Mouse (Mus musculus): Measurements from ENCODE around the gene Dtd2.

GRCm38 (mm10) chr12:52014044-52014443 is 7.7 kb upstream of the Dtd2 start:
- no peak for TF ChIP-seq CTCF (IDR thresholded peaks at IDR 0.05; ENCODE audit: extremely low read depth, insufficient read length, insufficient replicate concordance, low read depth, low read length)
- no peak for TF ChIP-seq POLR2A (IDR thresholded peaks at IDR 0.05; ENCODE audit: low read depth, low read length)
